Mouse (Mus musculus) thymus, postnatal 36 days (tissue): Measurements from ENCODE around the gene Gm20388.

ENCODE experiments used
- DNase-seq, 2 experiments: peaks; one replicate each; pipeline ENCODE4 v3.0.0; 2022; ENCODE audit warnings: mixed read lengths in 2 of 2

Gm20388 gene

GRCm38 (mm10) chr8:121717982-121718425, 1807.4 kb downstream of the Gm20388 start:
- DNase-seq = peak; percentile 37 to 39

GRCm38 (mm10) chr8:121718925-121719324, 1808.3 kb downstream of the Gm20388 start:
- DNase-seq = no peak

- no peak for DNase-seq
Observed at GRCm38 (mm10) chr8:121721072-121721471, 1810.4 kb downstream of the Gm20388 start.

- DNase-seq = no peak
Observed at GRCm38 (mm10) chr8:121723846-121724245, 1813.2 kb downstream of the Gm20388 start.

- no peak for DNase-seq
Observed at GRCm38 (mm10) chr8:121727164-121727563, 1816.5 kb downstream of the Gm20388 start.

- DNase-seq = no peak
Observed at GRCm38 (mm10) chr8:121729323-121729722, 1818.7 kb downstream of the Gm20388 start, which contains the start of gene Jph3. Gene Jph3, plus strand, starts transcription at chr8:121729623.

- DNase-seq = no peak
Observed at GRCm38 (mm10) chr8:121729754-121730153, 1819.1 kb downstream of the Gm20388 start.

- DNase-seq = no peak
Observed at GRCm38 (mm10) chr8:121730170-121730569, 1819.5 kb downstream of the Gm20388 start.

- no peak for DNase-seq
Observed at GRCm38 (mm10) chr8:121730646-121731045, 1820.0 kb downstream of the Gm20388 start.

- no peak for DNase-seq
Observed at GRCm38 (mm10) chr8:121731060-121731459, 1820.4 kb downstream of the Gm20388 start.

GRCm38 (mm10) chr8:121731471-121732333, 1821.1 kb downstream of the Gm20388 start:
- no peak for DNase-seq

- DNase-seq = no peak
Observed at GRCm38 (mm10) chr8:121732334-121732665, 1821.7 kb downstream of the Gm20388 start.

- no peak for DNase-seq
Observed at GRCm38 (mm10) chr8:121734262-121734661, 1823.6 kb downstream of the Gm20388 start.

GRCm38 (mm10) chr8:121736236-121736635, 1825.6 kb downstream of the Gm20388 start:
- no peak for DNase-seq

GRCm38 (mm10) chr8:121740721-121741120, 1830.1 kb downstream of the Gm20388 start:
- DNase-seq = no peak

- no peak for DNase-seq
Observed at GRCm38 (mm10) chr8:121749501-121749900, 1838.9 kb downstream of the Gm20388 start.

GRCm38 (mm10) chr8:121750512-121750911, 1839.9 kb downstream of the Gm20388 start:
- no peak for DNase-seq

- peak; percentile 61 to 65 for DNase-seq
Observed at GRCm38 (mm10) chr8:121751407-121751806, 1840.8 kb downstream of the Gm20388 start.

- DNase-seq = no peak
Observed at GRCm38 (mm10) chr8:121758470-121758869, 1847.8 kb downstream of the Gm20388 start.

GRCm38 (mm10) chr8:121760484-121760883, 1849.8 kb downstream of the Gm20388 start:
- no peak for DNase-seq

GRCm38 (mm10) chr8:121761480-121761879, 1850.8 kb downstream of the Gm20388 start:
- no peak for DNase-seq

GRCm38 (mm10) chr8:121762999-121763699, 1852.5 kb downstream of the Gm20388 start:
- DNase-seq = no peak

GRCm38 (mm10) chr8:121763700-121764013, 1853.0 kb downstream of the Gm20388 start:
- DNase-seq = no peak

GRCm38 (mm10) chr8:121765594-121766138, 1855.0 kb downstream of the Gm20388 start:
- DNase-seq = no peak
